Mouse (Mus musculus) retina, postnatal 7 days (tissue): ENCODE results near the gene Cd200.
A peak's percentile ranks its signal among the peaks of the same experiment; 100 is the strongest.
"Not testable (repeated sequence)": the region's sequence is repeated elsewhere in the genome, so short reads cannot be mapped to it uniquely, and the experiment has no call there.

Source experiments
- DNase-seq: peaks from one replicate; pipeline ENCODE4 v3.0.0-alpha.2; 2012; ENCODE audit warnings: low read depth, low spot score

Gene Cd200

GRCm38 (mm10) chr16:45408425-45409063 is at the start of gene Cd200:
Gene Cd200, minus strand, starts transcription at chr16:45409053.
- DNase-seq, result peak; percentile 13

- DNase-seq, result no peak
These were observed 45.9 kb upstream of the Cd200 start for GRCm38 (mm10) chr16:45454762-45455161.

GRCm38 (mm10) chr16:45437230-45437739 is 28.4 kb upstream of the Cd200 start:
- DNase-seq, result no peak

GRCm38 (mm10) chr16:45435591-45435990 is 26.7 kb upstream of the Cd200 start:
- DNase-seq, result no peak

- DNase-seq, result no peak
These were observed 18.8 kb upstream of the Cd200 start for GRCm38 (mm10) chr16:45427651-45428050.

GRCm38 (mm10) chr16:45413497-45413896 is 4.6 kb upstream of the Cd200 start:
- no peak for DNase-seq

GRCm38 (mm10) chr16:45409064-45409446 is 202 bp upstream of the Cd200 start:
- not testable (repeated sequence) for DNase-seq

- DNase-seq, result no peak
These were observed 1.0 kb downstream of the Cd200 start for GRCm38 (mm10) chr16:45407645-45408400.

GRCm38 (mm10) chr16:45407091-45407490 is 1.8 kb downstream of the Cd200 start:
- DNase-seq, result no peak

GRCm38 (mm10) chr16:45402951-45403350 is 5.9 kb downstream of the Cd200 start:
- no peak for DNase-seq

- no peak for DNase-seq
These were observed 6.8 kb downstream of the Cd200 start for GRCm38 (mm10) chr16:45402036-45402435.

- no peak for DNase-seq
These were observed 8.8 kb downstream of the Cd200 start for GRCm38 (mm10) chr16:45399947-45400555.

- DNase-seq, result no peak
These were observed 9.4 kb downstream of the Cd200 start for GRCm38 (mm10) chr16:45399411-45399810.

- no peak for DNase-seq
These were observed 11.4 kb downstream of the Cd200 start for GRCm38 (mm10) chr16:45397440-45397839.

GRCm38 (mm10) chr16:45392246-45392645 is 16.6 kb downstream of the Cd200 start:
- no peak for DNase-seq

- no peak for DNase-seq
These were observed 17.2 kb downstream of the Cd200 start for GRCm38 (mm10) chr16:45391680-45392079.

- DNase-seq, result no peak
These were observed 18.4 kb downstream of the Cd200 start for GRCm38 (mm10) chr16:45390286-45390956.

- DNase-seq, result no peak
These were observed 19.0 kb downstream of the Cd200 start for GRCm38 (mm10) chr16:45389833-45390232.

GRCm38 (mm10) chr16:45389041-45389440 is 19.8 kb downstream of the Cd200 start:
- DNase-seq, result no peak

- no peak for DNase-seq
These were observed 27.0 kb downstream of the Cd200 start for GRCm38 (mm10) chr16:45381811-45382210.

GRCm38 (mm10) chr16:45378959-45379358 is 29.9 kb downstream of the Cd200 start:
- DNase-seq, result no peak
